Mouse (Mus musculus): ENCODE data around the gene Gdap1l1.

DNA sequence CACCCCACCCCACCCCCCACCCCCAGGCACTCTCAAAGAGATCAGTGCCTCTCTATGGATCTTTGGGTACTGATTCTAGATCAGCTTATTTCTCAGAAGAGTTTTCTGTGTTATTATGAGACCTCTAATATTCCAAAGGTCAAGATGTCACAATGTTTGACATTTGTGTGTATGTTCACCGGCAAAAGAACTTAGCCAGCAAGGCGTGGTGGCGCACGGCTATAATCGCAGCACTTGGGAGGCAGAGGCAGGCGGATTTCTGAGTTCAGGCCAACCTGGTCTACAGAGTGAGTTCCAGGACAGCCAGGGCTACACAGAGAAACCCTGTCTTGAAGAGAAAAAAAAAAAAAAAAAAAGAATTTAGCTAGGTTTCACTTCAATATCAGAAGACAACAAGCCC, 21.2 kb upstream of the Gdap1l1 start:
- TF ChIP-seq CTCF (conservative IDR thresholded peaks at IDR 0.05; ENCODE audit: insufficient read depth, insufficient read length, low read depth, low read length) (no peak), POLR2A (IDR thresholded peaks at IDR 0.05; ENCODE audit: low read depth, low read length) (no peak)
